Mouse (Mus musculus) stomach, postnatal 0 days (tissue): ENCODE measurements around the gene Dock2.

ENCODE experiments used
- CTCF ChIP-seq: IDR thresholded peaks from 2 replicates; pipeline ENCODE4 v1.5.1; 2016; ENCODE audit warnings: antibody characterized with exemption, low read depth, mild to moderate bottlenecking, moderate library complexity
- EP300 ChIP-seq: optimal IDR thresholded peaks from 2 replicates; pipeline ENCODE3; 2016; ENCODE audit warnings: antibody characterized with exemption

DNA sequence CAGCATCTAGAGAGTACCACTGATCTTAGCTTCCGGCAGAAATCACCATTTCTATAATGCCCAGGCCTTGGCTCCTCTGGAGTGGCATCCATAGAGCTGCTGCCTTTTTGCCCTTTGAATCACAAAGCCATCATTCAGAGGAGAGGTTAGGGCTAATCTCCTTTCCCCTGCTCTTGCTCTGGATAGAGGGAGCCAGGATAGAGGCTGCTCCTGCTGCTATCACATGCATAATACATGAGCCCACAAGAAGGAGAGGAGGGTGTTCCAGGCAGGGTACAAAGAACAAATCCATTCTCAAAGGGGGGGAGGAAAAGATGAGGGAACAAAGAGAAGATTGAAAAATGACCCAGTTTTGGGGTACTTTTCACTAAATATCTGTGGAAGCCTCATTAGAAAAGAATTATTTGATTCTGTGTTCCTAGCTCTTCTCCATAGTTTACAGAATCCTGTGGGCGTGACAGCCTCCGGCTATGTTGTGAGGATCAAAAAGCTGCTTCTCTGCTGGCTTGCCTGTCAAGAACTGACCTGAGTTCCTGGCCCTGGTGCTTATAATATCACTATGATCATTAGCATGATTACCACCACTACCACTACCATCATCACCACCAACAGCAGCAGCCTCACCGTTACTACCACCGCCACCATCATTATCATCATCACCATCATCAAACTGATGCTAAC, 485.9 kb downstream of the Dock2 start:
- TF ChIP-seq CTCF, result no peak
- TF ChIP-seq EP300, result no peak
